Mouse (Mus musculus): Measurements from ENCODE around the gene Gm49337.

DNA sequence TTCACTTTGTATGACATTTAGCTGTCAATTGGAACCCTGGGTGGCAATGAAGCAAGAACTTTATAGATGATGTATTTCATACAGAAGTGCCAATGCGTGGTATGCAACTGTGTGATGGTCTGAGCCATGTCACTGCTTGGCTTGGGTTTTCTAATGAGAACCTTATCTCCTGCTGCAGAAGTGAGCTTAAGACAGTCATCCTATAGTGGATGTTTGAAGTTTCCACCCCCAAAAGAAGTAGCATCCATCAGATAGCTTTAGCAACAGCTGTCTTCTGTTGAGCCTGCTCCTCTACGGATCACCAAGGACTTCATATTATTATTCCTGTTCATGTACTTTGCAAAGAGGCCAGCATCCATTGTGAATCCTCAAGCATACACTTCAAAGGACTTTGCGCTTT is 76.8 kb downstream of the Gm49337 start:
- no peak for TF ChIP-seq POLR2A (IDR thresholded peaks at IDR 0.05; ENCODE audit: insufficient read depth, low read depth, low read length)
- TF ChIP-seq CTCF (IDR thresholded peaks at IDR 0.05; ENCODE audit: insufficient read depth, low read depth, low read length) = no peak
